Mouse (Mus musculus) hindbrain, embryonic 10.5 days (tissue): Measurements from ENCODE around the gene Supt4a. TPM values are rescaled to one million over a fixed set of nuclear protein-coding genes. Genes with fewer than 3 reads are reported as not detected.

Source experiments
- DNase-seq: peaks from one replicate; pipeline ENCODE4 v3.0.0-alpha.2; 2017; ENCODE audit warnings: low spot score
- H3K27ac ChIP-seq: fragments of 300-500 bp; sonication (generic); 2 replicates; pipeline ENCODE4 v1.5.1; 2016; ENCODE audit warnings: mild to moderate bottlenecking, moderate library complexity
- H3K27me3 ChIP-seq: fragments of 300-500 bp; sonication (generic); 2 replicates; pipeline ENCODE4 v1.6.1; 2016; ENCODE audit warnings: mild to moderate bottlenecking; ENCODE audit not compliant: poor library complexity, insufficient read depth, severe bottlenecking
- H3K36me3 ChIP-seq: fragments of 300-500 bp; sonication (generic); 2 replicates; pipeline ENCODE4 v1.6.1; 2016; ENCODE audit warnings: mild to moderate bottlenecking, moderate library complexity
- H3K4me1 ChIP-seq: fragments of 300-500 bp; sonication (generic); replicated peaks from 2 replicates; pipeline ENCODE4 v1.6.1; 2016; ENCODE audit warnings: mild to moderate bottlenecking
- H3K4me3 ChIP-seq: fragments of 300-500 bp; sonication (generic); 2 replicates; pipeline ENCODE4 v1.5.1; 2016; ENCODE audit warnings: mild to moderate bottlenecking, moderate library complexity
- H3K9me3 ChIP-seq: fragments of 300-500 bp; sonication (generic); 2 replicates; pipeline ENCODE4 v1.6.1; 2016; ENCODE audit warnings: mild to moderate bottlenecking, moderate library complexity
- WGBS: fragments of 180-500 bp; shearing (Covaris S2); methylation state at CpG from one replicate; pipeline ENCODE4 v1.1.7; 2016; 5-methylcytosine and 5-hydroxymethylcytosine counted together
- polyA plus RNA-seq: library from polyadenylated mRNA; unstranded; fragments of >200 nt; fragmentation: Nextera tagmentation; extraction: Ambion mirVana; gene quantifications from 2 replicates; pipeline ENCODE4 v1.2.1, GENCODE M21; 2016

Gene Supt4a
- polyA plus RNA-seq, 1 experiment from 2014 or later = 184 TPM

- peak overlapping the region; percentile 19 for H3K27ac ChIP-seq
- 69% methylated on average over 18 of the region's 18 CpGs for WGBS
These were observed 8.3 kb upstream of the Supt4a start for GRCm38 (mm10) chr11:87728850-87729592.

GRCm38 (mm10) chr11:87729593-87730185, 7.7 kb upstream of the Supt4a start:
- H3K27me3 ChIP-seq = peaks cover 11% of the 10 kb centered on the region
- H3K4me1 ChIP-seq = peaks cover 62% of the 10 kb centered on the region
- H3K36me3 ChIP-seq = no peaks in the 10 kb centered on the region
- H3K9me3 ChIP-seq = no peaks in the 10 kb centered on the region
- 91% methylated on average over 13 of the region's 13 CpGs for WGBS
- no peak for DNase-seq
- no peak overlapping the region for H3K4me3 ChIP-seq
- H3K27ac ChIP-seq = peak overlapping the region; percentile 40; the same call in 1 of the 2 replicates

More at GRCm38 (mm10) chr11:87728850-87729592, 8.3 kb upstream of the Supt4a start:
- no peak for DNase-seq
- H3K4me1 ChIP-seq = peaks cover 55% of the 10 kb centered on the region
- H3K27me3 ChIP-seq = peaks cover 5% of the 10 kb centered on the region; the same call in 1 of the 2 replicates
- H3K4me3 ChIP-seq = no peak overlapping the region
- no peaks in the 10 kb centered on the region for H3K36me3 ChIP-seq
- no peaks in the 10 kb centered on the region for H3K9me3 ChIP-seq

GRCm38 (mm10) chr11:87730652-87731310, 6.6 kb upstream of the Supt4a start:
- H3K4me3 ChIP-seq = no peak overlapping the region
- H3K27me3 ChIP-seq = peaks cover 22% of the 10 kb centered on the region
- WGBS = 73% methylated on average over 10 of the region's 10 CpGs
- H3K27ac ChIP-seq = no peak overlapping the region
- H3K9me3 ChIP-seq = no peaks in the 10 kb centered on the region
- H3K4me1 ChIP-seq = peaks cover 53% of the 10 kb centered on the region
- H3K36me3 ChIP-seq = no peaks in the 10 kb centered on the region
- no peak for DNase-seq

- Histone ChIP-seq H3K36me3 (peaks cover 3% of the 10 kb centered on the region), H3K27ac (peak overlapping the region; percentile 78), H3K4me1 (peaks cover 55% of the 10 kb centered on the region), H3K4me3 (peak overlapping the region; percentile 43), H3K27me3 (peaks cover 26% of the 10 kb centered on the region), H3K9me3 (no peaks in the 10 kb centered on the region)
- no peak for DNase-seq
- 43% methylated on average over 5 of the region's 5 CpGs for WGBS
These were observed 3.0 kb upstream of the Supt4a start for GRCm38 (mm10) chr11:87734346-87734745.

GRCm38 (mm10) chr11:87735691-87736090, 1.7 kb upstream of the Supt4a start:
- Histone ChIP-seq H3K36me3 (peaks cover 16% of the 10 kb centered on the region), H3K9me3 (no peaks in the 10 kb centered on the region), H3K27me3 (peaks cover 26% of the 10 kb centered on the region), H3K27ac (no peak overlapping the region), H3K4me3 (no peak overlapping the region; the same call in 1 of the 2 replicates), H3K4me1 (peaks cover 54% of the 10 kb centered on the region)
- WGBS = 83% methylated on average over 6 of the region's 6 CpGs
- no peak for DNase-seq

GRCm38 (mm10) chr11:87736647-87737134, 661 bp upstream of the Supt4a start:
- Histone ChIP-seq H3K27ac (peak overlapping the region; percentile 92), H3K27me3 (peaks cover 26% of the 10 kb centered on the region), H3K36me3 (peaks cover 25% of the 10 kb centered on the region), H3K4me1 (peaks cover 49% of the 10 kb centered on the region), H3K9me3 (no peaks in the 10 kb centered on the region), H3K4me3 (peak overlapping the region; percentile 84)
- peak; percentile 70 for DNase-seq
- 3% methylated on average over 31 of the region's 31 CpGs for WGBS

- 96% methylated on average over 3 of the region's 3 CpGs for WGBS
- peaks cover 66% of the 10 kb centered on the region for H3K36me3 ChIP-seq
- H3K4me3 ChIP-seq = no peak overlapping the region
- no peak overlapping the region for H3K27ac ChIP-seq
- no peak for DNase-seq
- peaks cover 4% of the 10 kb centered on the region; the same call in 1 of the 2 replicates for H3K4me1 ChIP-seq
- H3K9me3 ChIP-seq = no peaks in the 10 kb centered on the region
- H3K27me3 ChIP-seq = no peaks in the 10 kb centered on the region
These were observed 6.3 kb downstream of the Supt4a start for GRCm38 (mm10) chr11:87743691-87744090.

GRCm38 (mm10) chr11:87744964-87745363, 7.6 kb downstream of the Supt4a start:
- H3K4me3 ChIP-seq = no peak overlapping the region
- H3K36me3 ChIP-seq = peaks cover 57% of the 10 kb centered on the region
- H3K27me3 ChIP-seq = no peaks in the 10 kb centered on the region
- no peak overlapping the region for H3K27ac ChIP-seq
- H3K4me1 ChIP-seq = peaks cover 13% of the 10 kb centered on the region; the same call in 1 of the 2 replicates
- 85% methylated on average over 4 of the region's 4 CpGs for WGBS
- DNase-seq = no peak
- H3K9me3 ChIP-seq = no peaks in the 10 kb centered on the region

GRCm38 (mm10) chr11:87745632-87746555, 8.5 kb downstream of the Supt4a start:
- H3K36me3 ChIP-seq = peaks cover 47% of the 10 kb centered on the region
- no peak for DNase-seq
- H3K9me3 ChIP-seq = no peaks in the 10 kb centered on the region
- H3K4me1 ChIP-seq = peaks cover 13% of the 10 kb centered on the region; the same call in 1 of the 2 replicates
- H3K27me3 ChIP-seq = no peaks in the 10 kb centered on the region
- H3K27ac ChIP-seq = no peak overlapping the region
- 80% methylated on average over 9 of the region's 9 CpGs for WGBS
- H3K4me3 ChIP-seq = no peak overlapping the region

GRCm38 (mm10) chr11:87747312-87747711, 10.0 kb downstream of the Supt4a start:
- no peak overlapping the region for H3K4me3 ChIP-seq
- no peak overlapping the region for H3K27ac ChIP-seq
- H3K36me3 ChIP-seq = peaks cover 35% of the 10 kb centered on the region
- DNase-seq = no peak
- no peaks in the 10 kb centered on the region for H3K27me3 ChIP-seq
- H3K9me3 ChIP-seq = no peaks in the 10 kb centered on the region
- WGBS = 86% methylated on average over 5 of the region's 5 CpGs
- peaks cover 20% of the 10 kb centered on the region; the same call in 1 of the 2 replicates for H3K4me1 ChIP-seq

- Histone ChIP-seq H3K27ac (no peak overlapping the region), H3K36me3 (peaks cover 31% of the 10 kb centered on the region), H3K4me1 (peaks cover 20% of the 10 kb centered on the region; the same call in 1 of the 2 replicates), H3K9me3 (no peaks in the 10 kb centered on the region), H3K4me3 (no peak overlapping the region), H3K27me3 (no peaks in the 10 kb centered on the region)
- no peak for DNase-seq
- 92% methylated on average over 7 of the region's 7 CpGs for WGBS
These were observed 10.4 kb downstream of the Supt4a start for GRCm38 (mm10) chr11:87747716-87748115.
